Mouse (Mus musculus): ENCODE results near the gene Cyp8b1. TPM values are rescaled to one million over a fixed set of nuclear protein-coding genes. Genes with fewer than 3 reads are reported as not detected.

Cyp8b1 gene
- total RNA-seq (2012; rRNA removed) (not detected in 2 replicates), polyA plus RNA-seq (2012; ENCODE audit: insufficient read depth in 1 of 2, insufficient read length in 2 of 2, low read depth in 1 of 2, low replicate concordance in 2 of 2, missing spikeins in 1 of 2) (not detected)

DNA sequence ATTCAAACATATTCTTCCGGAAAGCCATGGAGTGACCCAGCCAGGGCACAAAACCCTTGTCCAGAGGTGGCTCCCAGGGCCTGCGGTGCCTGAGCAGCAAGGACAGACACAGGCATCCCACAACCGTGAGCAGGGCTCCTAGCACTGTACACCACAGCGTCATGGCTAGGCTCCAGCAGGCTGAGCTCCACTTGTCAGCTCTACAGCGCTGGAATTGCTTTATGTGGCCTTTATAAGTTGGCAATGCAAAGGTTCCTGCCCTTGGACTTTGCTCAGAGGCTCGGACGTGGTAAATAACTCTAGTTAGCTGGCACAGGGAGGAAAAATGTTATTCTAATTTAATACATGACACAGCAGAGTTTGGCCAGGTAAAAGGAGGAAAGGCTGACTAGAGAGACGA is at the start of gene Cyp8b1:
Gene Cyp8b1, minus strand, starts transcription at position 204 of the 400 bp plus-strand sequence.
- no peak within 1 kb of the TSS for H3K27ac ChIP-seq (ENCODE audit: control insufficient read depth, low read depth, low read length)
- 0 out of 4 replicates have a peak, but pooled peaks cover 0 to 4% of the 10 kb centered on the region in 2 experiments for H3K4me1 ChIP-seq (ENCODE audit: control insufficient read depth in 1 of 2, insufficient read depth in 2 of 2, low read length in 2 of 2)
- H3K79me2 ChIP-seq (ENCODE audit: control insufficient read depth, insufficient read depth, low read length, poor library complexity), result no peaks in the 10 kb centered on the region
- no peak within 1 kb of the TSS for H3K4me3 ChIP-seq (ENCODE audit: control insufficient read depth in 1 of 2, insufficient read depth in 1 of 2, low read depth in 2 of 2, low read length in 2 of 2)
- peaks cover 0 to 2% of the 10 kb centered on the region in 2 experiments; a peak in 1 of 4 replicates for H3K36me3 ChIP-seq (ENCODE audit: control insufficient read depth in 1 of 2, insufficient read depth in 2 of 2, low read length in 2 of 2)
- H3K9me3 ChIP-seq (replicated peaks; ENCODE audit: insufficient read depth, low read length), result no peaks in the 10 kb centered on the region
- no peak for DNase-seq (ENCODE audit: low read depth, low spot score)
- no peak for TF ChIP-seq MYB (IDR thresholded peaks at IDR 0.05; ENCODE audit: low read depth, low read length)
- no peak for TF ChIP-seq MAFK (IDR thresholded peaks at IDR 0.05; ENCODE audit: borderline replicate concordance, low read depth, low read length)
- no peak for TF ChIP-seq POLR2AphosphoS2 (IDR thresholded peaks at IDR 0.05; ENCODE audit: low read length)
- no peak for TF ChIP-seq MYC (IDR thresholded peaks at IDR 0.05; ENCODE audit: low read depth, low read length)
- TF ChIP-seq RAD21 (IDR thresholded peaks at IDR 0.05; ENCODE audit: low read depth, low read length), result no peak
- no peak for TF ChIP-seq ZC3H11A (IDR thresholded peaks at IDR 0.05; ENCODE audit: low read depth, low read length)
- TF ChIP-seq SMC3 (IDR thresholded peaks at IDR 0.05; ENCODE audit: low read depth, low read length), result no peak
- TF ChIP-seq EP300 (IDR thresholded peaks at IDR 0.05; ENCODE audit: low read depth in 1 of 2, low read length in 2 of 2), result no peak
- no peak for TF ChIP-seq USF2 (IDR thresholded peaks at IDR 0.05; ENCODE audit: borderline replicate concordance in 1 of 2, insufficient read depth in 1 of 2, low read depth in 1 of 2, low read length in 2 of 2)
- no peak for TF ChIP-seq USF1 (IDR thresholded peaks at IDR 0.05; ENCODE audit: low read depth, low read length)
- no peak for TF ChIP-seq CHD1 (IDR thresholded peaks at IDR 0.05; ENCODE audit: low read depth, low read length)
- TF ChIP-seq ZMIZ1 (IDR thresholded peaks at IDR 0.05; ENCODE audit: low read depth, low read length), result no peak
- no peaks in the 10 kb centered on the region; a peak in 1 of 4 replicates for H3K27me3 ChIP-seq (ENCODE audit: control insufficient read depth in 1 of 2, insufficient read depth in 2 of 2, low read length in 2 of 2)
- no peak within 1 kb of the TSS for H3K9ac ChIP-seq (ENCODE audit: control insufficient read depth, low read depth, low read length, poor library complexity, severe bottlenecking)

DNA sequence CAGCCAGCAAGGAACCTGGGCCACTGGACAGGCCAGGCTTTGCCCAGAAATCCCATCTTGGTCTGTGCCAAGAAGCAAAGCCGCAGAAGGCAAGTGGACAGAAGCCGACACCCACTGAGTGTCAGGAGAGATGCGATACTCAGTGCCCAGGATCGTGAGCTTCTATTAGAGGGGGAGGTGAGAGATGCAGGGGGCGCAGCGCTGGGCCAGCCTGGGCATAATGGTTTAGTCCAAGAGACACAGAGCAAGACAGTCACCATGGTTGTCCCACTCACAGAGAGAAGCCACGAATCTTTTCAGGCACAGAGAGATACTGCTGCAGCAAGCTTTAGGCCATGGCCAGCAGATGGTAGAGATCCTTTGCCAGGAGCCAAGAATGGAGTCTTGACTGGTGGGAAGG is 48.8 kb upstream of the Cyp8b1 start:
- DNase-seq (ENCODE audit: low read depth, low spot score), result no peak
- H3K27me3 ChIP-seq (ENCODE audit: control insufficient read depth in 1 of 2, insufficient read depth in 2 of 2, low read length in 2 of 2), result no peaks in the 10 kb centered on the region
- H3K27ac ChIP-seq (ENCODE audit: control insufficient read depth, low read depth, low read length), result no peak overlapping the region
- TF ChIP-seq MEF2A (IDR thresholded peaks at IDR 0.05; ENCODE audit: extremely low read depth, insufficient replicate concordance, low read depth, low read length, poor library complexity, severe bottlenecking) (no peak), ZKSCAN1 (IDR thresholded peaks at IDR 0.05; ENCODE audit: low read depth, low read length) (no peak), MAFK (IDR thresholded peaks at IDR 0.05; ENCODE audit: borderline replicate concordance, low read depth, low read length) (no peak), TAL1 (IDR thresholded peaks at IDR 0.05; ENCODE audit: low read length) (no peak), TCF12 (IDR thresholded peaks at IDR 0.05; ENCODE audit: low read depth, low read length) (no peak), SIN3A (IDR thresholded peaks at IDR 0.05; ENCODE audit: low read length) (no peak), POLR2A (IDR thresholded peaks at IDR 0.05; ENCODE audit: control insufficient read depth in 1 of 2, insufficient read depth in 1 of 2, low read depth in 1 of 2, low read length in 2 of 2, poor library complexity in 1 of 2) (no peak), ETS1 (IDR thresholded peaks at IDR 0.05; ENCODE audit: low read depth, low read length) (no peak), CHD2 (IDR thresholded peaks at IDR 0.05; ENCODE audit: low read length) (no peak), TBP (IDR thresholded peaks at IDR 0.05; ENCODE audit: low read depth, low read length) (no peak), KAT2A (conservative IDR thresholded peaks at IDR 0.05; ENCODE audit: low read depth, low read length) (no peak), MYB (IDR thresholded peaks at IDR 0.05; ENCODE audit: low read depth, low read length) (no peak), GABPA (IDR thresholded peaks at IDR 0.05; ENCODE audit: low read depth, low read length) (no peak), ZNF384 (IDR thresholded peaks at IDR 0.05; ENCODE audit: low read depth, low read length) (no peak), JUND (IDR thresholded peaks at IDR 0.05; ENCODE audit: low read depth, low read length) (no peak), ZMIZ1 (IDR thresholded peaks at IDR 0.05; ENCODE audit: low read depth, low read length) (no peak), USF1 (IDR thresholded peaks at IDR 0.05; ENCODE audit: low read depth, low read length) (no peak), MAX (IDR thresholded peaks at IDR 0.05; ENCODE audit: low read length) (no peak), EP300 (IDR thresholded peaks at IDR 0.05; ENCODE audit: low read depth in 1 of 2, low read length in 2 of 2) (no peak)
- H3K36me3 ChIP-seq (ENCODE audit: control insufficient read depth in 1 of 2, insufficient read depth in 2 of 2, low read length in 2 of 2), result no peaks in the 10 kb centered on the region
- H3K79me2 ChIP-seq (ENCODE audit: control insufficient read depth, insufficient read depth, low read length, poor library complexity), result no peaks in the 10 kb centered on the region
- H3K9ac ChIP-seq (ENCODE audit: control insufficient read depth, low read depth, low read length, poor library complexity, severe bottlenecking), result no peak overlapping the region
- no peaks in the 10 kb centered on the region for H3K9me3 ChIP-seq (replicated peaks; ENCODE audit: insufficient read depth, low read length)
- H3K4me3 ChIP-seq (ENCODE audit: control insufficient read depth in 1 of 2, insufficient read depth in 1 of 2, low read depth in 2 of 2, low read length in 2 of 2), result no peak overlapping the region
- H3K4me1 ChIP-seq (ENCODE audit: control insufficient read depth in 1 of 2, insufficient read depth in 2 of 2, low read length in 2 of 2), result no peaks in the 10 kb centered on the region
